Mouse (Mus musculus): ENCODE data around the gene Olfr27. TPM values are rescaled to one million over a fixed set of nuclear protein-coding genes. Genes with fewer than 3 reads are reported as not detected.

The Olfr27 gene
- polyA plus RNA-seq (2015; fragmentation: Nextera tagmentation; extraction: Ambion mirVana), result not detected in 2 replicates

DNA sequence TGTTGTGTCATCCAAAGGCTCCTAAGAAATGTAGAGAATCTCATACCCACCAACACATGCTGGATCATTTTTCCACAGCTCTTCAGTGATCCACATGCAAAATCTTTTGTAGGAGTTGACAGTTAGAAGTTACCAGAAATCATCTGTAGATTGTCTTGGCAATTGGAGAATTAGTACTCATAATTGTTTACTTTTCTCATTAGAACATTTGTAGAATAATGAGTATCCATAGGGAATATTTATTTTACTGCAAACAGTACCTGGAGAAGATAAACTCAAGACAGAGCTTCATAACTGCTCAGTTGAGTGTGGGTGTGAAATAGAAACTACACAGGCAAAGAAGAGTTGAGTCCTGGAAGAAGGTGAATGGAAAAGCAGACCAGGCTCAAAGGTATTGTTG is at the start of gene Olfr27:
Gene Olfr27, plus strand, starts transcription at position 301 of the 400 bp plus-strand sequence.
- H3K4me1 ChIP-seq, result no peaks in the 10 kb centered on the region
- H3K4me3 ChIP-seq, result no peak within 1 kb of the TSS
- H3K9me3 ChIP-seq, result no peaks in the 10 kb centered on the region
- H3K9ac ChIP-seq, result no peak within 1 kb of the TSS
- H3K27ac ChIP-seq, result no peak within 1 kb of the TSS
- ATAC-seq (ENCODE audit: insufficient number of reproducible peaks, insufficient read depth, low FRiP score, low TSS enrichment, low read depth), result no peak
- no peaks in the 10 kb centered on the region for H3K27me3 ChIP-seq
- H3K36me3 ChIP-seq, result no peaks in the 10 kb centered on the region
- no peak within 1 kb of the TSS for H3K4me2 ChIP-seq

DNA sequence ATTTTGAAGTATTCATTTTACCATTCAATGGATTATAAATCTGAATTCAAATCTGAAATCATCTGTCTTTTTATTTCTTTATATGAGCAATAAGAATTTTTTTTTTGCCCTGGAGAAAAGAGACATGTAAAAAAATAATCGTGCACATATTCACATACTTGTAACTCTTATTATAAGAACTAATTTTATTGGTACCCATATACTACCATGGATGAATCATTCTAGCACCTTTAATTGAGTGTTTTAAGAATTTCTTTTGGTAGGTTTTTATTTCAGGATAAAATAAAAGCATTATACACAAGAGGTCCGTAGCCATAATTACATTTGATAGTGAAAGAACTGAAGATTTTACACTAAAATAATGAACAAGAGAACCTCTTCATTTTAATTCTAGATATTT is 49.1 kb upstream of the Olfr27 start, which contains the start of gene Olfr938:
Gene Olfr938, minus strand, starts transcription at position 101 of the 400 bp plus-strand sequence.
- WGBS, result 90% methylated on average over 2 of the region's 2 CpGs
- no peak within 1 kb of the TSS for H3K4me2 ChIP-seq

DNA sequence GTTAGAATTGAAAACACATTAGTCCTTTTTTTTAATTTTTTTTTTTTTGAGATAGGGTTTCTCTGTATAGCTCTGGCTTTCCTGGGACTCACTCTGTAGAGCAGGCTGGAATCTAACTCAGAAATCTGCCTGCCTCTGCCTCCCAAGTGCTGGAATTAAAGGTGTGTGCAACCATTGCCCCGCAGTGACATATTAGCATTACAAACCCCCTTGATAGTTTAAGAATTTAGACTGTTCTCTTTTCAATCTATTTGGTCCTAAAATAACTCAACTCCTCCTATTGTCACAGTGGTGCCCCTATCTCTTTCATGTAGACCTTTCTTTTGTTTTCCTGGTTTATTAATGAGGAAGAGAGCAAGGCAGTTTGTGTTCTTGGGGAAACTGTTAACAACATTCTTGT is 605 bp upstream of the Olfr27 start:
- H3K4me2 ChIP-seq, result no peak overlapping the region
- no peaks in the 10 kb centered on the region for H3K4me1 ChIP-seq
- no peaks in the 10 kb centered on the region for H3K36me3 ChIP-seq
- no peaks in the 10 kb centered on the region for H3K9me3 ChIP-seq
- H3K27me3 ChIP-seq, result no peaks in the 10 kb centered on the region
- no peak overlapping the region for H3K27ac ChIP-seq
- H3K9ac ChIP-seq, result no peak overlapping the region
- H3K4me3 ChIP-seq, result no peak overlapping the region
- WGBS, result 78% methylated on average over 1 of the region's 1 CpGs
- ATAC-seq (ENCODE audit: insufficient number of reproducible peaks, insufficient read depth, low FRiP score, low TSS enrichment, low read depth), result no peak

More for the DNA sequence above, 49.1 kb upstream of the Olfr27 start, which contains the start of gene Olfr938:
- H3K9me3 ChIP-seq, result no peaks in the 10 kb centered on the region
- H3K36me3 ChIP-seq, result no peaks in the 10 kb centered on the region
- H3K9ac ChIP-seq, result no peak within 1 kb of the TSS
- H3K27ac ChIP-seq, result no peak within 1 kb of the TSS
- no peak for ATAC-seq (ENCODE audit: insufficient number of reproducible peaks, insufficient read depth, low FRiP score, low TSS enrichment, low read depth)
- no peak within 1 kb of the TSS for H3K4me3 ChIP-seq
- H3K4me1 ChIP-seq, result no peaks in the 10 kb centered on the region
- no peaks in the 10 kb centered on the region for H3K27me3 ChIP-seq

DNA sequence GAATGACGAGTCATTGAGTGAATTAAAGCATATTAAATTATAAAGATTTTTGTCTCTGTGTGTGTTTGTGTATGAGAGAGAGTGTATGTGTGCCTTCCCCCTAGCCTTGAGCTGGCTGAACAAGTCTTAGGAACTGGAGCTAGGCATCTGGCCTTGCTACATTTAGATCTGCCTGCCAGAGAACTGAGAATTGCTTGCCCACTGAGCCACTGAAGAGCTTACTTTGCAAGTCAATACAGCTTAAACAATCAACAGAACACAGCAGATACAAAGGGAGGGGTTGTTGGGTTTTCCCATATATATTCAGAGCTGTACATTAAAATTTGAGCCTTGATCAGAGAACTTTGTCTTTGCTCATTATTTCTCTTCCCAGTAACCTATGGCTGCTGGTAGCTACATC is 24.5 kb downstream of the Olfr27 start:
- no peak overlapping the region for H3K27ac ChIP-seq
- no peak overlapping the region for H3K4me2 ChIP-seq
- ATAC-seq (ENCODE audit: insufficient number of reproducible peaks, insufficient read depth, low FRiP score, low TSS enrichment, low read depth), result no peak
- no peaks in the 10 kb centered on the region for H3K27me3 ChIP-seq
- H3K4me1 ChIP-seq, result no peaks in the 10 kb centered on the region
- no peaks in the 10 kb centered on the region for H3K36me3 ChIP-seq
- no peaks in the 10 kb centered on the region for H3K9me3 ChIP-seq
- H3K9ac ChIP-seq, result no peak overlapping the region
- 50% methylated on average over 1 of the region's 1 CpGs for WGBS
- no peak overlapping the region for H3K4me3 ChIP-seq

DNA sequence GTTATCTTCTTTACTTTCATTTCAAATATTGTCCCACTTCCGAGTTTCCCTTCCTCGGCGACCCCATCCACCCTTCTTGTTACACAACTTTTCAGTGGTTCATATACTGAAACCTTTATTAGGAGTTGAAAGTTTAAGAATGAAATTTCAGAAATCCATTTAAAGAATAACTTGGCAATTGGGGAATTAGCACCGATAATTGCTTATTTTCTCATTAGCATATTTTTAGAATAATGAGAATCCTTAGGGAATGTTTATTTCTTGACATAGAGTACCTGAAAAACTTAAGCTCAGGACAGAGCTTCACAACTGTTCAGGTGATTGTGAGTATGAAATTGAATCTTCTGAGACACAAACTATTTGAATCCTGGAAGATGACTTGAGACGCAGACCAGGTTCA is 38.1 kb downstream of the Olfr27 start, which contains the start of gene Olfr943:
Gene Olfr943, plus strand, starts transcription at position 301 of the 400 bp plus-strand sequence.
- 92% methylated on average over 5 of the region's 5 CpGs for WGBS
- ATAC-seq (ENCODE audit: insufficient number of reproducible peaks, insufficient read depth, low FRiP score, low TSS enrichment, low read depth), result no peak
- Histone ChIP-seq H3K9ac (no peak within 1 kb of the TSS), H3K27me3 (no peaks in the 10 kb centered on the region), H3K27ac (no peak within 1 kb of the TSS), H3K4me2 (no peak within 1 kb of the TSS), H3K36me3 (no peaks in the 10 kb centered on the region), H3K4me3 (no peak within 1 kb of the TSS), H3K4me1 (no peaks in the 10 kb centered on the region), H3K9me3 (0 out of 2 replicates have a peak, but pooled peaks cover 3% of the 10 kb centered on the region)

Other genes with a start within 250 kb of the Olfr27 start
- gene Olfr930, start 198.3 kb upstream of the Olfr27 start, polyA plus RNA-seq (2015; fragmentation: Nextera tagmentation; extraction: Ambion mirVana), result not detected in 2 replicates
- gene Olfr933, start 155.8 kb upstream of the Olfr27 start, polyA plus RNA-seq (2015; fragmentation: Nextera tagmentation; extraction: Ambion mirVana), result not detected in 2 replicates
- not detected in 2 replicates for gene Olfr934, start 139.8 kb upstream of the Olfr27 start, polyA plus RNA-seq (2015; fragmentation: Nextera tagmentation; extraction: Ambion mirVana)
- gene Olfr935, start 128.4 kb upstream of the Olfr27 start, polyA plus RNA-seq (2015; fragmentation: Nextera tagmentation; extraction: Ambion mirVana), result not detected in 2 replicates
- gene Olfr146, start 104.8 kb upstream of the Olfr27 start, polyA plus RNA-seq (2015; fragmentation: Nextera tagmentation; extraction: Ambion mirVana), result not detected in 2 replicates
- gene Olfr937, start 63.2 kb upstream of the Olfr27 start, polyA plus RNA-seq (2015; fragmentation: Nextera tagmentation; extraction: Ambion mirVana), result not detected in 2 replicates
- gene Olfr938, start 49.2 kb upstream of the Olfr27 start, polyA plus RNA-seq (2015; fragmentation: Nextera tagmentation; extraction: Ambion mirVana), result not detected in 2 replicates
- gene Olfr943, start 38.2 kb downstream of the Olfr27 start, polyA plus RNA-seq (2015; fragmentation: Nextera tagmentation; extraction: Ambion mirVana), result not detected in 2 replicates
- gene Olfr944, start 73.8 kb downstream of the Olfr27 start, polyA plus RNA-seq (2015; fragmentation: Nextera tagmentation; extraction: Ambion mirVana), result not detected in 2 replicates
- gene Olfr1537, start 121.9 kb downstream of the Olfr27 start, polyA plus RNA-seq (2015; fragmentation: Nextera tagmentation; extraction: Ambion mirVana), result not detected in 2 replicates
- not detected in 2 replicates for gene Olfr945, start 148.7 kb downstream of the Olfr27 start, polyA plus RNA-seq (2015; fragmentation: Nextera tagmentation; extraction: Ambion mirVana)
- not detected in 2 replicates for gene Olfr948, start 197.9 kb downstream of the Olfr27 start, polyA plus RNA-seq (2015; fragmentation: Nextera tagmentation; extraction: Ambion mirVana)